Mouse (Mus musculus) heart, adult 2 months (tissue): ENCODE results near the gene Nrbp1. TPM values are rescaled to one million over a fixed set of nuclear protein-coding genes. Genes with fewer than 3 reads are reported as not detected.

Experiments used
- DNase-seq, 2 experiments: peaks; one replicate each; pipeline ENCODE4 v3.0.0; 2021
- H3K27ac ChIP-seq: fragments of 200-600 bp; 2 replicates; pipeline ENCODE4 v1.8.1; 2022
- H3K27me3 ChIP-seq: fragments of 200-500 bp; 2 replicates; pipeline ENCODE4 v1.6.1; 2012; ENCODE audit warnings: mild to moderate bottlenecking, low read length, inconsistent platforms, mixed read lengths; ENCODE audit not compliant: control insufficient read depth, insufficient read depth
- H3K36me3 ChIP-seq: fragments of 200-500 bp; 2 replicates; pipeline ENCODE4 v1.6.1; 2012; ENCODE audit warnings: low read length, inconsistent platforms; ENCODE audit not compliant: control insufficient read depth, insufficient read depth
- H3K4me1 ChIP-seq: fragments of 200-500 bp; 2 replicates; pipeline ENCODE4 v1.6.1; 2011; ENCODE audit warnings: low read length; ENCODE audit not compliant: control insufficient read depth, insufficient read depth
- H3K4me3 ChIP-seq: fragments of 200-600 bp; 2 replicates; pipeline ENCODE4 v1.8.1; 2022
- H3K79me2 ChIP-seq: fragments of 200-500 bp; replicated peaks from 2 replicates; pipeline ENCODE4 v1.6.1; 2012; ENCODE audit warnings: mild to moderate bottlenecking, inconsistent platforms, low read length, moderate library complexity, mixed read lengths; ENCODE audit not compliant: control insufficient read depth, insufficient read depth
- H3K9ac ChIP-seq: fragments of 200-500 bp; 2 replicates; pipeline ENCODE4 v1.6.1; 2012; ENCODE audit warnings: low read depth, mild to moderate bottlenecking, control low read depth, inconsistent platforms, low read length, mixed read lengths
- CTCF ChIP-seq: fragments of 200-600 bp; IDR thresholded peaks from 2 replicates; pipeline ENCODE4 v1.8.1; 2022; ENCODE audit warnings: antibody characterized with exemption, mild to moderate bottlenecking, moderate library complexity
- EP300 ChIP-seq: fragments of 200-500 bp; IDR thresholded peaks from 2 replicates; pipeline ENCODE4 v1.6.1; 2011; ENCODE audit warnings: low read depth, low read length, control low read depth; ENCODE audit not compliant: insufficient read depth
- POLR2A ChIP-seq: fragments of 200-500 bp; IDR thresholded peaks from 2 replicates; pipeline ENCODE4 v1.6.1; 2011; ENCODE audit warnings: mild to moderate bottlenecking, low read depth, low read length, control low read depth; ENCODE audit not compliant: insufficient read depth
- WGBS: fragments of 180-500 bp; shearing (Covaris S2); methylation state at CpG from one replicate; pipeline ENCODE4 v1.1.7; 2018; 5-methylcytosine and 5-hydroxymethylcytosine counted together
- intact Hi-C: fragments of 180-260 bp; cut with DNase I; formaldehyde crosslinking; loops from one replicate; pipeline ENCODE4 v1.15.1; 2025
- polyA plus RNA-seq: library from polyadenylated mRNA; depleted of rRNA; stranded (reverse); fragments of >200 nt; gene quantifications from 2 replicates; pipeline ENCODE4 v1.2.3, GENCODE M21; 2012
- total RNA-seq, 2 experiments: library from RNA; stranded (reverse); gene quantifications; 2 replicates each; pipeline ENCODE4 v1.2.3; 2021

Nrbp1 gene
- total and polyA plus RNA-seq, 3 experiments, result 75.9 to 151 (median 80.3) TPM

GRCm38 (mm10) chr5:31219070-31219469 lies 21.6 kb upstream of the Nrbp1 start:
- Histone ChIP-seq H3K9ac (no peak overlapping the region), H3K79me2 (peaks cover 5% of the 10 kb centered on the region), H3K4me3 (peak overlapping the region; percentile 98), H3K27ac (no peak overlapping the region), H3K36me3 (peaks cover 7% of the 10 kb centered on the region), H3K27me3 (no peaks in the 10 kb centered on the region), H3K4me1 (peaks cover 6% of the 10 kb centered on the region)
- intact Hi-C loops, result no loop called here
- 0% methylated on average over 2 of the region's 2 CpGs for whole genome bisulfite sequencing
- TF ChIP-seq CTCF (peak; percentile 65), POLR2A (no peak), EP300 (no peak)
- no peak for DNase-seq

- Histone ChIP-seq H3K4me1 (peaks cover 6% of the 10 kb centered on the region), H3K27ac (peak overlapping the region; percentile 92), H3K79me2 (peaks cover 5% of the 10 kb centered on the region), H3K36me3 (peaks cover 7% of the 10 kb centered on the region), H3K9ac (peak overlapping the region; percentile 94), H3K4me3 (peak overlapping the region; percentile 98), H3K27me3 (no peaks in the 10 kb centered on the region)
- under 1% methylated on average over 11 of the region's 11 CpGs for WGBS
- intact Hi-C loops, result no loop called here
- no peak for DNase-seq
- no peak for TF ChIP-seq CTCF
- TF ChIP-seq EP300, result no peak
- TF ChIP-seq POLR2A, result no peak
These were observed 21.2 kb upstream of the Nrbp1 start for GRCm38 (mm10) chr5:31219474-31219873.

GRCm38 (mm10) chr5:31219911-31220447 lies 20.7 kb upstream of the Nrbp1 start:
- WGBS, result under 1% methylated on average over 40 of the region's 40 CpGs
- TF ChIP-seq CTCF, result peak; percentile 47
- no peak for TF ChIP-seq POLR2A
- no peaks in the 10 kb centered on the region for H3K27me3 ChIP-seq
- H3K9ac ChIP-seq, result peak overlapping the region; percentile 94
- DNase-seq, result no peak
- H3K79me2 ChIP-seq, result peaks cover 4% of the 10 kb centered on the region
- peaks cover 6% of the 10 kb centered on the region for H3K4me1 ChIP-seq
- H3K4me3 ChIP-seq, result peak overlapping the region; percentile 98
- intact Hi-C loops, result loop anchor here (1.0 to 5.0 kb wide), 5 partner anchors 17 to 107 kb away; partner anchors contain the start of genes Ift172, Mpv17, Nrbp1 and Zfp513
- peak overlapping the region; percentile 92 for H3K27ac ChIP-seq
- H3K36me3 ChIP-seq, result peaks cover 7% of the 10 kb centered on the region

- H3K27me3 ChIP-seq, result no peaks in the 10 kb centered on the region
- peaks cover 4% of the 10 kb centered on the region for H3K79me2 ChIP-seq
- under 1% methylated on average over 70 of the region's 70 CpGs for WGBS
- H3K36me3 ChIP-seq, result peaks cover 7% of the 10 kb centered on the region
- peak; percentile 98 to 100 for DNase-seq
- intact Hi-C loops, result loop anchor here (1.0 to 5.0 kb wide), 5 partner anchors 18 to 107 kb away; partner anchors contain the start of genes Ift172, Mpv17, Nrbp1 and Zfp513
- peak within 1 kb of the TSS; percentile 92 for H3K27ac ChIP-seq
- peaks cover 6% of the 10 kb centered on the region for H3K4me1 ChIP-seq
- H3K4me3 ChIP-seq, result peak within 1 kb of the TSS; percentile 98
- TF ChIP-seq CTCF (no peak), EP300 (no peak), POLR2A (peak; percentile 96)
- peak within 1 kb of the TSS; percentile 94 for H3K9ac ChIP-seq
These were observed 20.0 kb upstream of the Nrbp1 start, which contains the start of gene Ppm1g for GRCm38 (mm10) chr5:31220448-31221303. Gene Ppm1g, minus strand, starts transcription at chr5:31220687.

GRCm38 (mm10) chr5:31221304-31221945 lies 19.2 kb upstream of the Nrbp1 start:
- DNase-seq, result no peak
- intact Hi-C loops, result loop anchor here (2.0 to 5.0 kb wide), 3 partner anchors 19 to 106 kb away; partner anchors contain the start of genes Mpv17 and Zfp513
- Histone ChIP-seq H3K27ac (peak overlapping the region; percentile 92), H3K36me3 (peaks cover 7% of the 10 kb centered on the region), H3K27me3 (no peaks in the 10 kb centered on the region), H3K4me3 (peak overlapping the region; percentile 98), H3K9ac (peak overlapping the region; percentile 73; the same call in 1 of the 2 replicates), H3K4me1 (peaks cover 6% of the 10 kb centered on the region), H3K79me2 (peaks cover 4% of the 10 kb centered on the region)
- 20% methylated on average over 11 of the region's 11 CpGs for WGBS
- TF ChIP-seq EP300 (no peak), CTCF (peak; percentile 41), POLR2A (no peak)
